Mouse (Mus musculus) intestine, embryonic 14.5 days (tissue): ENCODE measurements around the gene Slc9a9. TPM values are rescaled to one million over a fixed set of nuclear protein-coding genes. Genes with fewer than 3 reads are reported as not detected.

Experiments
- ATAC-seq: fragments of 200-750 bp; cut with Nextera tagmentation; replicated peaks from 2 replicates; pipeline ENCODE4 v1.8.0; 2017; ENCODE audit warnings: low read depth, moderate number of reproducible peaks, moderate TSS enrichment, moderate library complexity; ENCODE audit not compliant: low FRiP score, low TSS enrichment
- DNase-seq: peaks from one replicate; pipeline ENCODE4 v3.0.0-alpha.2; 2018; ENCODE audit warnings: low spot score
- H3K27ac ChIP-seq: fragments of 300-500 bp; sonication (generic); 2 replicates; pipeline ENCODE4 v1.5.1; 2014; ENCODE audit warnings: low read depth, mild to moderate bottlenecking, control low read depth
- H3K27me3 ChIP-seq: fragments of 300-500 bp; sonication (generic); replicated peaks from 2 replicates; pipeline ENCODE4 v1.6.1; 2014; ENCODE audit warnings: low read length, control low read depth; ENCODE audit not compliant: control insufficient read depth, insufficient read depth
- H3K36me3 ChIP-seq: fragments of 300-500 bp; sonication (generic); 2 replicates; pipeline ENCODE4 v1.6.1; 2014; ENCODE audit warnings: low read length, control low read depth; ENCODE audit not compliant: control insufficient read depth, insufficient read depth
- H3K4me1 ChIP-seq: fragments of 300-500 bp; sonication (generic); replicated peaks from 2 replicates; pipeline ENCODE4 v1.6.1; 2014; ENCODE audit warnings: low read length, control low read depth, mixed read lengths; ENCODE audit not compliant: control insufficient read depth, insufficient read depth
- H3K4me2 ChIP-seq: fragments of 300-500 bp; sonication (generic); 2 replicates; pipeline ENCODE4 v1.6.1; 2014; ENCODE audit warnings: low read length
- H3K4me3 ChIP-seq: fragments of 300-500 bp; sonication (generic); 2 replicates; pipeline ENCODE4 v1.5.1; 2014; ENCODE audit warnings: low read depth, low read length, control low read depth, mixed read lengths
- H3K9ac ChIP-seq: fragments of 300-500 bp; sonication (generic); 2 replicates; pipeline ENCODE4 v1.6.1; 2014; ENCODE audit warnings: mild to moderate bottlenecking, low read length
- H3K9me3 ChIP-seq: fragments of 300-500 bp; sonication (generic); 2 replicates; pipeline ENCODE4 v1.6.1; 2016; ENCODE audit warnings: low read length, control low read depth; ENCODE audit not compliant: control insufficient read depth
- WGBS: fragments of 180-500 bp; shearing (Covaris S2); extraction: QIAGEN DNeasy Blood & Tissue Kit; methylation state at CpG from one replicate; pipeline ENCODE4 v1.1.7; 2014; 5-methylcytosine and 5-hydroxymethylcytosine counted together
- polyA plus RNA-seq: library from polyadenylated mRNA; unstranded; fragments of >200 nt; fragmentation: Nextera tagmentation; extraction: Ambion mirVana; gene quantifications from 2 replicates; pipeline ENCODE4 v1.2.1, GENCODE M21; 2014

The Slc9a9 gene
- polyA plus RNA-seq, 1 experiment from 2014 or later: 2.9 TPM

DNA sequence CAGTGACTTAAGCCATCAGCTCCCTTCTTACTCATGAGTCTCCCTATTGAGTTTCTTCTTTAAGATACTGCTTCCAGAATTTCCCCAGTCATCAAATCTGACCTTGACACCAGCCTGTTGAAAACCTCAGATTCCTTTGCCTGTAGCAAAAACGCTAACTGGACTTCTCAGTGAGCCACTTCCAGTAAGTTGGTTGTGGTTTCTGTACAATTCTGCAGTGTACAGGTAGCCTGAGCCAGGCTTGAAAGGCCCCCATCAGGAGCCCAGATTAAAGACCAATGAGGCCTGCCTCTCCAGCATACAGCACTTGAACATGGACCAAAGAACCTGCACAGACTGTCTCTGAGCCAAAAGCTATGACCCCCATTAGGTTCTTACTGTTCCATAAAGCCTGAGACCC lies 498.1 kb downstream of the Slc9a9 start:
- no peak overlapping the region for H3K4me2 ChIP-seq
- H3K9me3 ChIP-seq: no peaks in the 10 kb centered on the region
- no peaks in the 10 kb centered on the region for H3K4me1 ChIP-seq
- H3K36me3 ChIP-seq: no peaks in the 10 kb centered on the region
- H3K4me3 ChIP-seq: no peak overlapping the region
- no peaks in the 10 kb centered on the region for H3K27me3 ChIP-seq
- H3K27ac ChIP-seq: no peak overlapping the region
- no peak overlapping the region for H3K9ac ChIP-seq
- ATAC-seq: no peak
- no peak for DNase-seq
- WGBS: 72% methylated on average over 1 of the region's 1 CpGs

DNA sequence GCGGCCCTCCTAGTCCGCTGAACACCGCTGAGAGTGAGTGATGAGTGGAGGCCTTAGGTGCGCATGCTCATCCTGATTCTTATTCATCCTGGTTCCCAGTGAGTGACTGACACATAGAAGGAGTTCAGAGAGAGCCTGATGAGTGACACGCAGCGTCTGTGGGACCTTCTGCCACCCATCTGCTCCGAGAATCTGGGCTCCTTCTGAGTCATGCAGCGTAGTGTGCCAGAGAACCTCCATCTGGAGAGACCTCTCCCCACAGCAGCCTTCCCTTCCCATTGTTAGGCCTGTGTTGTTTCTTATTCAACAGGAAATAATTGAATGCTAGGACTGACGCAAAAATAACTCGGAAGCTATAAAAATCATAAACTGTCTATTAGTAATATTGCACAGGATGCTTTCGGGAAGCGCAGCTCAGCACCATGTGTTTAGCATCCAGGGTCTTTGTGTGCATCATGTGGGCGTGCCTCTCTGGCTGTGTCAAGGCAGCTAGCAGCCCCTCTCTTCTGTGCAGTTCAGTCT lies 498.8 kb downstream of the Slc9a9 start:
- DNase-seq (no peak), ATAC-seq (no peak)
- no peaks in the 10 kb centered on the region for H3K9me3 ChIP-seq
- no peak overlapping the region for H3K9ac ChIP-seq
- WGBS: 83% methylated on average over 13 of the region's 13 CpGs
- H3K27me3 ChIP-seq: no peaks in the 10 kb centered on the region
- H3K36me3 ChIP-seq: no peaks in the 10 kb centered on the region
- H3K27ac ChIP-seq: no peak overlapping the region
- H3K4me3 ChIP-seq: no peak overlapping the region
- H3K4me2 ChIP-seq: no peak overlapping the region
- H3K4me1 ChIP-seq: no peaks in the 10 kb centered on the region

DNA sequence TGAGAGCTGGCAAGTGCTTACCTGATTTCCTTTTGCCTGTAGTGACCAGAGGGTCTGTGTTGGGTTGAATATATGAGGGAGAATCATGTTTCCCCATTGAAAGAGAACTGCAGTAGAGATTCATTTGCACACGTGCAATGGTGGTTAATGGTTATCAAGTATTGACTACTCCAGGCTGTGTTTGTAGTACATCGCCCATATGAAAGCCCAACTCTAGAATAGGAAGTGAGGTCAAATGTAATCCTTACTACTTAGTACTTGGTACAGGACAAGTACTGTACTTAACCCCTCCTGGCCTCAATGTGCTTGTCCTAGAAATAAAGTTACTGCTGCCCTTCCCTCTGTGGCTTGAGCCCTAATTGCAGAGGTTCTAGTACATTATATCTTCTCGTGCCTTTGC lies 508.5 kb downstream of the Slc9a9 start:
- Histone ChIP-seq H3K4me1 (peaks cover 14% of the 10 kb centered on the region), H3K9me3 (no peaks in the 10 kb centered on the region), H3K27me3 (no peaks in the 10 kb centered on the region), H3K4me3 (no peak overlapping the region), H3K36me3 (no peaks in the 10 kb centered on the region), H3K27ac (no peak overlapping the region), H3K4me2 (no peak overlapping the region), H3K9ac (no peak overlapping the region)
- WGBS: 82% methylated on average over 3 of the region's 3 CpGs
- ATAC-seq (no peak), DNase-seq (no peak)

DNA sequence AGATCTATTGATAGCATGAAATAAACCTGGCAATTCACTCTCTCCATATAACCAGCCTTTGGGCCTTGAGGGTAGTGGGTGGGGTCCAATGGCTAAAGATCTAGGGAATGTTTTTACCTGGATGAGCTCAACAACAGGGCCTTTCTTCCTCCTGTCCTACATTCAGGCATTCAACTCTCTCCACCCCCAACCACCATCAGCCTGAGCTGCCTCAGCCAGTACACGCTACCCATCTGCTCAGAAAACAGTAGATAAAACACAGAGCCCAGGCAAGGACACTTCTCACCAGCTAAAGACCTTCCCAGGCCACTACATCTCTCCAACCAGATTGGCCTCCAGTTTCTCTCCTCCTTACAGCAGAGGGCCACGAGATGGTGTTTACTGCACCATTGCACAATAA lies 510.3 kb downstream of the Slc9a9 start:
- WGBS: 58% methylated on average over 2 of the region's 2 CpGs
- H3K36me3 ChIP-seq: no peaks in the 10 kb centered on the region
- no peak for ATAC-seq

DNA sequence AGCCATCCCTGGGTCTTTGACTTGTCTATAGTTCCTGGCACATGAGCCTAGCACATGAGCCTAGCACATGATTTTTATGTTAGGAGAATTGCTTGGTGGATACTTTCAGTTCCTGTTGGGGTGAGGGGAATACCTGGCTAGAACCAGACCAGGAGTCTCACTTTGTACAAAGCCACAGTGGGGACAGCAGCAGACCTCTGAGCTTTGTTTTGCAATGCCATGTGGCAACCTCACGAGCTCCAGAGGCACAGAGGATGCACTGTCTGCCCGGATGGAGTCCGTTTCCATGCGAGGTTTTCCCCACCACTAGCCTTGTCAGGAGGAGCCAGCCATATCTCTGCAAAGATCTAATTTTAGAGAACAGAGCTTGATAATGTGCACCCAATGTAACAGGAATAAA lies 510.9 kb downstream of the Slc9a9 start:
- Histone ChIP-seq H3K4me1 (peaks cover 14% of the 10 kb centered on the region), H3K4me2 (no peak overlapping the region), H3K9ac (no peak overlapping the region), H3K27me3 (no peaks in the 10 kb centered on the region), H3K9me3 (no peaks in the 10 kb centered on the region), H3K4me3 (no peak overlapping the region), H3K27ac (peak overlapping the region; percentile 49; the same call in 1 of the 2 replicates), H3K36me3 (no peaks in the 10 kb centered on the region)
- no peak for DNase-seq
- WGBS: 68% methylated on average over 4 of the region's 4 CpGs
- no peak; the same call in 1 of the 2 replicates for ATAC-seq

More for the DNA sequence above, 510.3 kb downstream of the Slc9a9 start:
- no peak overlapping the region for H3K27ac ChIP-seq
- no peak overlapping the region for H3K4me2 ChIP-seq
- no peaks in the 10 kb centered on the region for H3K9me3 ChIP-seq
- H3K4me1 ChIP-seq: peaks cover 14% of the 10 kb centered on the region
- H3K4me3 ChIP-seq: no peak overlapping the region
- H3K9ac ChIP-seq: no peak overlapping the region
- DNase-seq: no peak
- no peaks in the 10 kb centered on the region for H3K27me3 ChIP-seq

DNA sequence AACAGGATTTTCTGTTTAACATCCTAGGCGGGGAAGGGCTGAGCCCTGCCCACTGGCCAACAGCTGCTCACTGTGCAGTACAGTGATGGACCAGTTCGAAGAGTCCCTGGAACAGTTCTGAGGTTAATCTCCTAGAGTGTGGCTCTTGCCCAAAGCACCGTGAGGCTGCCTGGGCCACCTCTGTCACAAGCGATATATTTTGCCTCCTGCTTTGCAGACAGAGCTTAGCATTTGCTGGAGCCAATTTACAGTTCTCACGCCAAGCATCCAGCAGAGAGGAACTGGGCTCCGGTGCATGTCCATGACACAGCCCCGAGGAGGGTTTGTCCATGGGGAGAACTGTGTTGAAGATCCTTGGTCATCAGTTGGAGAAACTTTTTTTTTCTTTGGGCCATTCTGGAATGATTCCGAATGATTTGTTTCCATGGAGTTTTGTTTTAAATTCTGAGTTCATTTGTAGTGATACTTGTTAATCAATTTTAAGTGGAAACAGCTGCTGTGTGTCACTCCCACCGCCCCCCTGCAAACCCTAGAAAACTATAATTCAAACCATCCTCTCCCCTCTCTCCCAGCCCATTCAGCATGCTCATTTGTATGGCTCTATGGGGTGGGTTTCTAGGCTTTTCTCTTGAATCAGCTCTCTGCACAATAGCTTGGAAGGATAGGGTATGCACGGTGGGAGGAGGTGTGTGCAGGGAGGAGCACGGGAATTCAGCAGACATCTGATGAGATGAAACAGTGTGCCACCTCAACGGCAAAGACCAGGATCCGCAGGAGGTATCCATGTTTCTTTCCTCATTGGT lies 511.7 kb downstream of the Slc9a9 start:
- no peaks in the 10 kb centered on the region for H3K9me3 ChIP-seq
- peak; percentile 65 for ATAC-seq
- H3K27me3 ChIP-seq: no peaks in the 10 kb centered on the region
- no peak for DNase-seq
- H3K9ac ChIP-seq: no peak overlapping the region
- peaks cover 15% of the 10 kb centered on the region for H3K4me1 ChIP-seq
- H3K27ac ChIP-seq: peak overlapping the region; percentile 49
- whole genome bisulfite sequencing: 45% methylated on average over 13 of the region's 13 CpGs
- H3K36me3 ChIP-seq: no peaks in the 10 kb centered on the region
- H3K4me3 ChIP-seq: no peak overlapping the region
- H3K4me2 ChIP-seq: no peak overlapping the region

DNA sequence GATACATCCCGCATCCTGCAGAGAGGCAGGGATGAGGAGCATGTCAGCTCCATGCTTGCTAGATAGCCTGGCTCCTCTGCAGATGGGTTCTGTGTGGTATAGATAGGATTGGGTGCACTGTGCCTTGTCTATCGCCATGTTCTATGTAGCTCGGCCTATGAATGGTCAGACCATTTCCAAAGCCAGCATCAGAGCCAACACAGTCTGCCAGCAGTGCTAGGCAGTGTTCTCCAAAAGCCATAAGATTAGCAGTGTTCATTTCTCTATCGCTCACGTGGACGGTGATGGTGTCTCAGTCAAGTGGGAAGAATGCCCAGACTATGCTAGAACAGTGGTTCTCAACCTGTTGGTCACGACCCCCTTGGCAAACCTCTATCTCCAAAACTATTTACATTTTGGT lies 512.6 kb downstream of the Slc9a9 start:
- Histone ChIP-seq H3K4me2 (no peak overlapping the region), H3K27ac (peak overlapping the region; percentile 49; the same call in 1 of the 2 replicates), H3K9me3 (no peaks in the 10 kb centered on the region), H3K9ac (no peak overlapping the region), H3K36me3 (no peaks in the 10 kb centered on the region), H3K4me3 (no peak overlapping the region), H3K27me3 (no peaks in the 10 kb centered on the region), H3K4me1 (peaks cover 23% of the 10 kb centered on the region)
- ATAC-seq (no peak), DNase-seq (no peak)
- 90% methylated on average over 7 of the region's 7 CpGs for WGBS

DNA sequence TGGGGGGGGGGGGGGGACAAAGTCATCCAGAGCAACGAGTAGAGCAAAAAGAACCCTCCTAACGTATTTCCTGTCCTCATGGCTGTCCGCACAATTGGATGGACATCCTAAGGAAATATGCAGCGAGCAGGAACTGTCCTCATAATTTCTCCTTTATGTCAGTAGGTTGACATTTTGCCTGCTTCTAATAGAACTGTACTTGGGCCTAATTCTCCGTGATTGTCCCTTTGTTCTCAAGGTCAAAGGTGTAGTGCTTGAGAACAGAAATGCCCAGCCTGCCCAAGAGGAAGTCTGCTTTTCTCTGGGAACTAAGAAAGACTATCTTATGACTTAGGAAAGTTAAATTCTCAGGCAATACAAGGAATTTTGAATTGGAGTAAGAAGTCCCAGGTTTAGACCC lies 514.7 kb downstream of the Slc9a9 start:
- WGBS: 78% methylated on average over 5 of the region's 5 CpGs

DNA sequence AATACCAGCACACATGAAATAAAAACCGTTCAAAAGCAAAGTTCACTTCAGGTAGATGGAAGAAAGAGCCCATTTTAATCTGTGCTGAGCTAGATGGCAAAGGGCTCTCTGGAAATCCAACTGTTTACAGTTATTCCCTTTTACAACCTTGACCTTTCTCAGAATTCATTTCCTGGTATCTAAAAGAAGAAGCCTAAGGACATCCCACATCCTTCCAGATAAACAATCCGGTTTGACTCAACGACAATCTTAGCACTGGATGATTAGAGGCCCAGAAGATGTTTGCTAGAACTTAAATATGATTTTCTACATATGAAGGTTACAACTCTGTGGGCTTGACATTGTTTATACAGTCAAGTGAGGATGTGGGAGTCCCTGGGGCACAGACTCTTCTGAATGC lies 516.1 kb downstream of the Slc9a9 start:
- Histone ChIP-seq H3K4me1 (peaks cover 32% of the 10 kb centered on the region), H3K27ac (peak overlapping the region; percentile 68; the same call in 1 of the 2 replicates), H3K36me3 (no peaks in the 10 kb centered on the region), H3K9me3 (no peaks in the 10 kb centered on the region), H3K27me3 (no peaks in the 10 kb centered on the region), H3K4me3 (no peak overlapping the region), H3K4me2 (no peak overlapping the region), H3K9ac (no peak overlapping the region)
- 66% methylated on average over 3 of the region's 3 CpGs for WGBS
- ATAC-seq: no peak
- DNase-seq: no peak

More for the DNA sequence above, 514.7 kb downstream of the Slc9a9 start:
- Histone ChIP-seq H3K4me1 (peaks cover 36% of the 10 kb centered on the region), H3K9ac (no peak overlapping the region), H3K4me2 (no peak overlapping the region), H3K27me3 (no peaks in the 10 kb centered on the region), H3K36me3 (no peaks in the 10 kb centered on the region), H3K4me3 (no peak overlapping the region), H3K27ac (no peak overlapping the region), H3K9me3 (no peaks in the 10 kb centered on the region)
- no peak for DNase-seq
- no peak for ATAC-seq
